Mouse (Mus musculus): ENCODE results near the gene Onecut1. TPM values are rescaled to one million over a fixed set of nuclear protein-coding genes. Genes with fewer than 3 reads are reported as not detected.

The Onecut1 gene
- not detected for polyA plus RNA-seq (2014; fragmentation: Illumina TruSeq; extraction: RNeasy Lipid Tissue Mini Kit (QIAGEN cat#74804); ENCODE audit: low read depth, low replicate concordance)

GRCm38 (mm10) chr9:74861561-74861980, at the start of gene Onecut1:
Gene Onecut1 (plus strand): TSS chr9:74861921.

Other genes with a start within 250 kb of the Onecut1 start
- gene Fam214a, start 91.0 kb downstream of the Onecut1 start, polyA plus RNA-seq (2014; fragmentation: Illumina TruSeq; extraction: RNeasy Lipid Tissue Mini Kit (QIAGEN cat#74804); ENCODE audit: low read depth, low replicate concordance), result 21.7 TPM
- 154 TPM for gene Arpp19, start 175.7 kb downstream of the Onecut1 start, polyA plus RNA-seq (2014; fragmentation: Illumina TruSeq; extraction: RNeasy Lipid Tissue Mini Kit (QIAGEN cat#74804); ENCODE audit: low read depth, low replicate concordance)
- gene Myo5a, start 209.1 kb downstream of the Onecut1 start, polyA plus RNA-seq (2014; fragmentation: Illumina TruSeq; extraction: RNeasy Lipid Tissue Mini Kit (QIAGEN cat#74804); ENCODE audit: low read depth, low replicate concordance), result 5.9 TPM

Data from heart, adult 10 weeks (tissue).